Mouse (Mus musculus): ENCODE measurements around the gene Fgr.

- TF ChIP-seq CTCF (IDR thresholded peaks at IDR 0.05; ENCODE audit: borderline replicate concordance, insufficient read depth, low read depth, low read length) (no peak), POLR2A (IDR thresholded peaks at IDR 0.05; ENCODE audit: borderline replicate concordance, insufficient read depth, low read length) (no peak)
Observed at GRCm38 (mm10) chr4:133026272-133026671, 52.4 kb downstream of the Fgr start.
